In the genomic region with DNA sequence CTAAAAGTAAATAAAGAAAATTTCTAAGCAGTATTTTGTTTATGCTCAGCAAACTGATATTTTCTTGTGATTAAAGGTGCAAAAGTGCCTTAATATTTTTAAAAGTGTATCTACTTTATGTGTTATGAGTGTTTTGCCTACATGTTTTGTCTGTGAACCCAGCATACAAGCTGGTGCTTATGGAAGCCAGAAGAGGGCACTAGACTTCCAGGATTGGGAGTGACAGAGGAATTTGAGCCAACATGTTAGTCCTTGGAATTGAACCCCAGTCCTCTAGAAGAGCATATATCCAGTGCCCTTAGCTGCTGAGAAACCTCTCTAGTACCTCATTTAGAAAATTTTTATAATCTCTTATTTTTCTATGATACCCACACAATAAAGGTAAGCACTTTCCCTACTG, we compare ENCODE assay signal across 1 mouse cellular context.
TF ChIP-seq lines count a peak whose summit lies in the region.

No protein-coding gene starts in this region.

TF ChIP-seq in ES-E14, 5 proteins besides CTCF, POLR2A, EP300 and RAD21:
- peak; percentile 93 for TF ChIP-seq ZC3H11A (IDR thresholded peaks at IDR 0.05; ENCODE audit: borderline replicate concordance, low read depth, low read length)
- no peak for TF ChIP-seq CHD2 (IDR thresholded peaks at IDR 0.05; ENCODE audit: low read depth, low read length)
TF ChIP-seq in ES-E14: peak in this region for 1.
